Mouse (Mus musculus) ES-Bruce4 (cell line): ENCODE results near the gene Nckap1.

Source experiments
- CTCF ChIP-seq: IDR thresholded peaks from one replicate; pipeline ENCODE4 v1.8.1; 2011; ENCODE audit warnings: low read depth, low read length
- EP300 ChIP-seq: IDR thresholded peaks from 2 replicates; pipeline ENCODE4 v1.6.1; 2011; ENCODE audit warnings: low read depth, low read length; ENCODE audit not compliant: insufficient read depth
- POLR2A ChIP-seq: IDR thresholded peaks from one replicate; pipeline ENCODE4 v1.8.1; 2011; ENCODE audit warnings: low read length; ENCODE audit not compliant: insufficient read depth

DNA sequence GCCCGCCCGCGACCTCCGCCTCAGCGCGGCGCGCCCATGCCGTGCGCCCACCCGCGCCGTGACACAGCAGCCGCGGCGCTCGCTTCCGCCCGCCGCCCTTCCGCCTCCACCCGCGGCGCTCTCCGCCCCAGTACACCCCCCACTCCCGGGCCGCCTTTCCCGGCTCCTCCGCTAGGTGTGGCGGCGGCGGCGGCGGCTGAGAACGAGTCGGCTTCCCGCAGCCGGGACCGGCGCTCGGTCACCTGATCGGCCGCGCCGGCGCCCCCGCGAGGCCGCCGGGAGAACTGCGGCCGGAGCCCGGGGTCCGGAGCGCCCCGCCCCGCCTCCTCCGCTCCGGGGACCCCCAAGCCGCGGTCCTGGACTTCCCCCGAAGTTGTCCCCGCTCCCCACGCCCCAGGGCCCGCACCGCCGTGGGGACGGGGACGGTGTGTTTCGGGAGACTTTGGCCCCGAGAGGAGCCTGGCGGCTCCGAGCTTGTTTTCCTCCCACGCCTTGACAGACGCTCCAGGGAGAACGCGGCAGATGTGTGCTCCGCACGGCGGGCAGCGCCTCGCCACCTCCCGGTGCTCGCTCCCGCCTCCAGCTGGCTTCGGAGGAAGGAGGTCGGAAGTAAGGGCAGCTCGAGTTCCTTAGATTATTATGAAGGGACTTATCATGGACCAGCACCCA, at the start of gene Nckap1:
- TF ChIP-seq CTCF (peak; percentile 8), POLR2A (no peak), EP300 (no peak)
